Mouse (Mus musculus): ENCODE results near the gene Arhgef3.

DNA sequence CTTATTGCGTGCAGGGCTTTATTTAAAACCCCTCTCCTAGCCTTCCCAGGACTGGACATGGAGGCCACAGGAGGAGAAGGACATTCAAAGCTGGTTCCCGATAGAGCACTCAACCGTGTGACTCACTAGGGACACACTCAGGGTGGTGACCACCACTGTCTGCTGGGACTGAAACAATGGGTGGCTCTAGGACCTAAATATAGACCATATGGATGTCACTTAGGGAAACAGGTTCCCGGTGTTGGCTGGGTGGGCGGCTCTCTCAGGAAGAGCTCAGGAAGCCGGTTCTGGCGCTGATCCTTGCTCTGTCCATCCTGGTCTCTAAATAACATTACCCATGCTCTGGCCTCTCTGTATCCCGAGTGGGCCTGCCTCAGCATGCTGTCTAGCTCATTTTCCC, 127.6 kb downstream of the Arhgef3 start:
- TF ChIP-seq CTCF (IDR thresholded peaks at IDR 0.05) = no peak
- peak; percentile 75; the same call in 1 of the 2 replicates for TF ChIP-seq EP300 (IDR thresholded peaks at IDR 0.05; ENCODE audit: insufficient read depth, low read depth, low read length)

Measured in heart, adult 2 months (tissue).